Comparison of ENCODE assay signal across 8 mouse cellular contexts in the genomic region with DNA sequence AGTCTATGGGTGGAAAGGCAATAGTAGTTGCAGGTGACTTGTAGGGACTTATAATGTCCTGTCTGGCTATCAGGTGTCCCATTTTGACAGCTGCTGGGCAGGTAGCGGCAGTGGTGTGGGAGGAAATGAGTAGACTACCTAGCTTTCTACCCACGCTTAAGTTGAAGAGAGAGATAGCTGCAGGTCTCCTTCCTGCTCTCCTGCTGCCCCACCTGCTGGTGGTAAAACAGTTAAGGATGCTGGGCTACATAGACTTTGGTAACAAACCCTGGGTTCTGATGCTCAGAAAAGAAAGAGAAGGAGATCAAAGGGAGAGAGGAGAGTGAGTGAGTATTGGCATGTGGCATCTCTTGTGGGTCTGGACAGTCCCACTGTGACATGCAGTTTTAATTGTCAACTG.
DNase-seq lines count a peak whose midpoint lies in the region; ATAC-seq and TF ChIP-seq lines count a peak whose summit lies in the region.
"Had no signal": no experiment of that assay in that cellular context is flagged by ENCODE, and none has a peak within 500 bp of the region (broad histone marks: within the 10 kb centered on the region; RNA-seq: fewer than 3 reads in every experiment).

No protein-coding gene starts in this region.

- no peak overlapping the region for H3K4me3 ChIP-seq in liver, embryonic 11.5 days (ENCODE audit: low read depth, low read length)
- no peak overlapping the region for H3K4me3 ChIP-seq in lung, adult 2 months (replicated peaks; ENCODE audit: extremely low read depth, low read depth, low read length)
- H3K4me3 ChIP-seq: neural tube, embryonic 13.5 days had no signal

- H3K4me1 ChIP-seq in liver, embryonic 11.5 days (replicated peaks; ENCODE audit: control insufficient read depth, insufficient read depth, low read length), result no peaks in the 10 kb centered on the region
- H3K4me1 ChIP-seq in lung, adult 2 months (ENCODE audit: control insufficient read depth, insufficient read depth, low read length), result no peaks in the 10 kb centered on the region; the same call in 1 of the 2 replicates
- H3K4me1 ChIP-seq: neural tube, embryonic 13.5 days had no signal

- no peaks in the 10 kb centered on the region for H3K9me3 ChIP-seq in liver, embryonic 11.5 days (ENCODE audit: control insufficient read depth, low read length)
- H3K9me3 ChIP-seq: neural tube, embryonic 13.5 days had no signal

- H3K27ac ChIP-seq in liver, embryonic 11.5 days (ENCODE audit: low read depth, low read length), result no peak overlapping the region
- H3K27ac ChIP-seq: neural tube, embryonic 13.5 days had no signal

- H3K9ac ChIP-seq in liver, embryonic 11.5 days (ENCODE audit: low read depth, low read length), result no peak overlapping the region
- H3K9ac ChIP-seq: neural tube, embryonic 13.5 days had no signal

- 47% methylated on average over 2 of the region's 2 CpGs for WGBS in liver, embryonic 11.5 days
- 37% methylated on average over 2 of the region's 2 CpGs for WGBS in lung, adult 2 months

- intact Hi-C loops in left cerebral cortex, postnatal 36 days (cut with DNase I), result loop anchor here (10.0 kb wide), 1 partner anchor 313 kb away; no protein-coding TSS in a partner anchor

- no peaks in the 10 kb centered on the region for H3K27me3 ChIP-seq in liver, embryonic 11.5 days (replicated peaks; ENCODE audit: control insufficient read depth, insufficient read depth, low read length)
- H3K27me3 ChIP-seq: neural tube, embryonic 13.5 days had no signal

- DNase-seq in liver, result peak; percentile 40
- no peak for DNase-seq in liver, embryonic 11.5 days (ENCODE audit: low spot score)
- DNase-seq in lung, adult 2 months, result peak; percentile 23
- DNase-seq in thymus, postnatal 10 days (ENCODE audit: low spot score in 2 of 2), result peak; percentile 58 to 72
- no peak for DNase-seq in embryo, embryonic 10.5 days (ENCODE audit: low spot score)
- DNase-seq in left cerebral cortex, postnatal 36 days (ENCODE audit: low spot score in 2 of 2), result no peak

- no peak overlapping the region for H3K4me2 ChIP-seq in liver, embryonic 11.5 days
- H3K4me2 ChIP-seq: neural tube, embryonic 13.5 days had no signal

- ATAC-seq in liver, embryonic 11.5 days (replicated peaks; ENCODE audit: low FRiP score), result no peak
- ATAC-seq in common myeloid progenitor, adult 5-6 weeks (replicated peaks; ENCODE audit: low read depth, poor library complexity, severe bottlenecking), result 0 out of 2 replicates have a peak, but pooled peaks have one; percentile 42

- no peaks in the 10 kb centered on the region for H3K36me3 ChIP-seq in liver, embryonic 11.5 days (ENCODE audit: control insufficient read depth, insufficient read depth, low read length)
- H3K36me3 ChIP-seq: neural tube, embryonic 13.5 days had no signal

- TF ChIP-seq POLR2A in lung, adult 2 months (IDR thresholded peaks at IDR 0.05; ENCODE audit: borderline replicate concordance, extremely low read depth, low read depth, low read length), result no peak

- TF ChIP-seq CTCF in lung, adult 2 months (IDR thresholded peaks at IDR 0.05; ENCODE audit: insufficient read depth, low read length), result peak; percentile 59

Comparison
In these comparisons a context has a peak if more than half of its experiments do, and no peak if none do; other contexts are left out.
1. DNase-seq: peak in liver (single experiment), lung, adult 2 months (single experiment) and thymus, postnatal 10 days (2 of 2); none in liver, embryonic 11.5 days (single experiment), embryo, embryonic 10.5 days (single experiment) and left cerebral cortex, postnatal 36 days (0 of 2).